ENCODE assay signal across 28 mouse cellular contexts in genomic region chr1:127961140-127961539, GRCm38 (mm10).
DNase-seq lines count a peak whose midpoint lies in the region; ATAC-seq lines count a peak whose summit lies in the region.
"Had no signal": no experiment of that assay in that cellular context is flagged by ENCODE, and none has a peak within 500 bp of the region (broad histone marks: within the 10 kb centered on the region; RNA-seq: fewer than 3 reads in every experiment).

No protein-coding gene starts in this region.

- no peak for ATAC-seq in intestine, embryonic 16.5 days
- ATAC-seq: activated CD4-positive, CD25-positive, alpha-beta regulatory T cell, adult 4 months; forebrain, embryonic 14.5 days; liver, postnatal 0 days; midbrain, embryonic 16.5 days had no signal

- peaks cover 3% of the 10 kb centered on the region; the same call in 1 of the 2 replicates for H3K4me1 ChIP-seq in intestine, embryonic 16.5 days (ENCODE audit: control insufficient read depth, insufficient read depth, low read length)
- H3K4me1 ChIP-seq: stomach, embryonic 15.5 days had no signal

- H3K9ac ChIP-seq in intestine, embryonic 16.5 days (ENCODE audit: low read depth, low read length), result no peak overlapping the region
- H3K9ac ChIP-seq: embryonic facial prominence, embryonic 15.5 days; heart, embryonic 13.5 days; hindbrain, embryonic 12.5 days; liver, postnatal 0 days; neural tube, embryonic 15.5 days; stomach, embryonic 15.5 days had no signal

- H3K27ac ChIP-seq in intestine, embryonic 16.5 days (ENCODE audit: low read length), result no peak overlapping the region
- H3K27ac ChIP-seq: embryonic facial prominence, embryonic 15.5 days; heart, adult 2 months; heart, embryonic 13.5 days; hindbrain, embryonic 12.5 days; midbrain, embryonic 10.5 days; neural tube, embryonic 15.5 days; stomach, embryonic 15.5 days had no signal

- peak; percentile 43 for DNase-seq in adrenal gland, adult 8-10 months
- no peak for DNase-seq in adrenal gland, postnatal 4 days (ENCODE audit: low spot score in 2 of 2)
- peak; percentile 23 for DNase-seq in kidney, adult 9 months
- no peak for DNase-seq in kidney, postnatal 10 days
- peak; percentile 31 for DNase-seq in adipocyte (ENCODE audit: low spot score)
- no peak for DNase-seq in thymus, adult 18-20 months
- DNase-seq: cerebellum, adult 9-10 months; gastrocnemius, postnatal 14 days; heart, adult 2 months; heart, postnatal 14 days; liver, postnatal 0 days; lung, postnatal 10 days; right cerebral cortex, adult 18-20 months; right cerebral cortex, postnatal 4 days; thymus, postnatal 4 days had no signal

- H3K4me3 ChIP-seq in intestine, embryonic 16.5 days (ENCODE audit: low read length), result no peak overlapping the region
- H3K4me3 ChIP-seq: embryonic facial prominence, embryonic 15.5 days; heart, adult 2 months; heart, embryonic 13.5 days; hindbrain, embryonic 12.5 days; midbrain, embryonic 10.5 days; neural tube, embryonic 15.5 days; stomach, embryonic 15.5 days had no signal

- H3K27me3 ChIP-seq in intestine, embryonic 16.5 days (replicated peaks; ENCODE audit: control insufficient read depth, insufficient read depth, low read length), result no peaks in the 10 kb centered on the region
- H3K27me3 ChIP-seq: CH12.LX; embryonic facial prominence, embryonic 15.5 days; heart, embryonic 13.5 days; hindbrain, embryonic 12.5 days; neural tube, embryonic 15.5 days; stomach, embryonic 15.5 days had no signal

- H3K9me3 ChIP-seq in intestine, embryonic 16.5 days (ENCODE audit: control insufficient read depth, low read length), result no peaks in the 10 kb centered on the region
- H3K9me3 ChIP-seq: embryonic facial prominence, embryonic 15.5 days; G1E; heart, embryonic 13.5 days; hindbrain, embryonic 12.5 days; midbrain, embryonic 10.5 days; neural tube, embryonic 15.5 days; stomach, embryonic 15.5 days had no signal

- no peaks in the 10 kb centered on the region for H3K36me3 ChIP-seq in intestine, embryonic 16.5 days (ENCODE audit: control insufficient read depth, insufficient read depth, low read length)
- H3K36me3 ChIP-seq: embryonic facial prominence, embryonic 15.5 days; neural tube, embryonic 15.5 days; stomach, embryonic 15.5 days had no signal

- 93% methylated on average over 1 of the region's 1 CpGs for WGBS in intestine, embryonic 16.5 days

- H3K4me2 ChIP-seq in intestine, embryonic 16.5 days (ENCODE audit: low read depth, low read length), result no peak overlapping the region
- H3K4me2 ChIP-seq: embryonic facial prominence, embryonic 15.5 days; heart, embryonic 13.5 days; hindbrain, embryonic 12.5 days; liver, embryonic 11.5 days; neural tube, embryonic 15.5 days; stomach, embryonic 15.5 days had no signal

Comparison
In these comparisons a context has a peak if more than half of its experiments do, and no peak if none do; other contexts are left out.
1. DNase-seq: peak in adrenal gland, adult 8-10 months (single experiment), kidney, adult 9 months (single experiment) and adipocyte (single experiment); none in adrenal gland, postnatal 4 days (0 of 2), kidney, postnatal 10 days (single experiment) and thymus, adult 18-20 months (0 of 2).